Mouse (Mus musculus) cortical plate, adult 2 months (tissue): ENCODE results near the gene Sec22b.

Experiments
- CTCF ChIP-seq: fragments of 200-500 bp; IDR thresholded peaks from 2 replicates; pipeline ENCODE4 v1.5.1; 2011; ENCODE audit warnings: mild to moderate bottlenecking, control low read depth, low read length; ENCODE audit not compliant: insufficient read depth; ENCODE audit errors: extremely low read depth
- POLR2A ChIP-seq: fragments of 200-500 bp; IDR thresholded peaks from 2 replicates; pipeline ENCODE4 v1.6.1; 2011; ENCODE audit warnings: mild to moderate bottlenecking, low read length, control low read depth; ENCODE audit not compliant: insufficient read depth; ENCODE audit errors: extremely low read depth

GRCm38 (mm10) chr3:97890205-97890604, 10.8 kb upstream of the Sec22b start:
- TF ChIP-seq CTCF, result no peak
- no peak for TF ChIP-seq POLR2A
